Mouse (Mus musculus) C2C12 (cell line): ENCODE data around the gene Csrnp1. TPM values are rescaled to one million over a fixed set of nuclear protein-coding genes. Genes with fewer than 3 reads are reported as not detected.

ENCODE experiments used
- H3K27me3 ChIP-seq: one replicate; pipeline ENCODE4 v1.6.1; 2011; ENCODE audit not compliant: control insufficient read depth, insufficient read depth, insufficient read length
- H3K36me3 ChIP-seq: one replicate; pipeline ENCODE4 v1.6.1; 2011; ENCODE audit not compliant: control insufficient read depth, insufficient read depth
- H3K4me3 ChIP-seq: one replicate; pipeline ENCODE4 v1.5.1; 2011; ENCODE audit warnings: mild to moderate bottlenecking, control low read depth; ENCODE audit not compliant: poor library complexity, insufficient read depth, severe bottlenecking
- H3K79me2 ChIP-seq: one replicate; pipeline ENCODE4 v1.6.1; 2011; ENCODE audit not compliant: control insufficient read depth, insufficient read depth
- H3K79me3 ChIP-seq: one replicate; pipeline ENCODE4 v1.6.1; 2011; ENCODE audit warnings: low read depth, control low read depth
- H3ac ChIP-seq: one replicate; pipeline ENCODE3; 2011; ENCODE audit warnings: low read depth; ENCODE audit not compliant: control insufficient read depth, insufficient read length
- CEBPB ChIP-seq: IDR thresholded peaks from one replicate; pipeline ENCODE4 v1.6.1; 2011; ENCODE audit warnings: low read depth, mild to moderate bottlenecking, control low read depth, moderate library complexity
- CTCF ChIP-seq: IDR thresholded peaks from one replicate; pipeline ENCODE4 v1.5.1; 2011; ENCODE audit not compliant: control insufficient read depth, insufficient read depth, insufficient read length
- FOSL1 ChIP-seq: IDR thresholded peaks from one replicate; pipeline ENCODE4 v1.8.0; 2011; ENCODE audit warnings: mild to moderate bottlenecking, low read length; ENCODE audit not compliant: poor library complexity, insufficient read depth, severe bottlenecking
- MAX ChIP-seq: IDR thresholded peaks from one replicate; pipeline ENCODE4 v1.6.1; 2011; ENCODE audit warnings: mild to moderate bottlenecking, control low read depth
- MYOD1 ChIP-seq: IDR thresholded peaks from one replicate; pipeline ENCODE4 v1.6.1; 2011; ENCODE audit warnings: low read depth; ENCODE audit not compliant: control insufficient read depth, insufficient read length
- MYOG ChIP-seq: IDR thresholded peaks from one replicate; pipeline ENCODE4 v1.6.1; 2011; ENCODE audit not compliant: control insufficient read depth, insufficient read length; ENCODE audit errors: extremely low read depth
- USF1 ChIP-seq: IDR thresholded peaks from one replicate; pipeline ENCODE4 v1.6.1; 2011; ENCODE audit warnings: low read depth, mild to moderate bottlenecking, control low read depth, moderate library complexity
- polyA plus RNA-seq: library from polyadenylated mRNA; unstranded; fragments of >200 nt; fragmentation: generic; extraction: Trizol; gene quantifications from one replicate; pipeline ENCODE4 v1.2.1, GENCODE M21; 2012; ENCODE audit warnings: missing spikeins

Csrnp1 gene
- polyA plus RNA-seq, 1 experiment: 21.2 TPM

- Histone ChIP-seq H3K79me3 (no peaks in the 10 kb centered on the region), H3K36me3 (no peaks in the 10 kb centered on the region), H3K4me3 (no peak overlapping the region), H3K27me3 (no peaks in the 10 kb centered on the region), H3ac (no peak overlapping the region), H3K79me2 (no peaks in the 10 kb centered on the region)
- TF ChIP-seq MYOG (no peak), MAX (no peak), CTCF (no peak), FOSL1 (no peak), CEBPB (no peak), USF1 (no peak), MYOD1 (no peak)
Measured at GRCm38 (mm10) chr9:120000761-120001160, 16.3 kb upstream of the Csrnp1 start.

DNA sequence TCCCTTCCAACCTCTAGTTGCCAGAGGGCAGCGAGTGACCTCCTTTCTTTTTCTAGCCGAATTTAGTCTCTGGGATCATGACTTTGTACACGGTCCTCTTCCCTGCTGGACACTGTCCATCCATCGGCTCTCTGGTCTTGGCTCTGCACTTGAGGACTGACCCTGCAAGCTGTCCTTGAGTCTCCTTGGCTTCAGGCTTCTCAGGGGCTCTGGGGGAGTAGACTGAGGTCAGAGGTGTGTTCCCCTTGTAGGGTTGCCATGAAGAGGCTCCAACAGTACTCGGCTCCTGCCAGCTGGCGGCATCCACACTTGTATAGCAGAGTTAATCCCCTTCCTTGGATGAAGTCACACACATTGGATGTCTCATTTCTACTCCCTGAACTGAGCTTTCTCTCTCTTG, 15.2 kb upstream of the Csrnp1 start:
- Histone ChIP-seq H3K79me3 (no peaks in the 10 kb centered on the region), H3K79me2 (no peaks in the 10 kb centered on the region), H3ac (no peak overlapping the region), H3K27me3 (no peaks in the 10 kb centered on the region), H3K4me3 (no peak overlapping the region), H3K36me3 (no peaks in the 10 kb centered on the region)
- TF ChIP-seq MYOG (no peak), CEBPB (no peak), FOSL1 (no peak), MYOD1 (no peak), CTCF (no peak)

DNA sequence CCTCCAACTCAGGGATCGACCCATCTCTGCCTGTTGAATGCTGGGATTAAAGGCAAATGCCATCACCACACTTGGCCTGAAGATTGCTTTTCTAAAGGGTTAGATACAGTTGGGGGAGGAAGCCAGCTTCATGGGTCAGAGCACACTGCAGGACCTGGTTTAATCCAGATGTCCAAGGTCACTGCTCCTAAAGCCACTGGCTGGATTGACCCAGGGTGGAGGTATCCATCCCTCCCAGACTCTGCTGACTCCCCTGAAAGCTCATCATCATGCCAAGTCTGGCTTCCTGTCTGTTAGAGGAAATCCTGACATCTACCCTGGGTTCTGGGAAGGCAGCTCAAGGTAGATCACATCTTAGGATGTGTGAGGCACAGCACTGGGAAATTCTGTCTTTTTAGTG, 14.3 kb upstream of the Csrnp1 start:
- Histone ChIP-seq H3K36me3 (no peaks in the 10 kb centered on the region), H3K27me3 (no peaks in the 10 kb centered on the region), H3ac (no peak overlapping the region), H3K79me3 (no peaks in the 10 kb centered on the region), H3K4me3 (no peak overlapping the region), H3K79me2 (no peaks in the 10 kb centered on the region)
- TF ChIP-seq MAX (no peak), MYOD1 (no peak), CTCF (no peak), USF1 (no peak), CEBPB (no peak), FOSL1 (no peak), MYOG (no peak)

- Histone ChIP-seq H3ac (no peak overlapping the region), H3K4me3 (no peak overlapping the region), H3K79me2 (no peaks in the 10 kb centered on the region), H3K36me3 (no peaks in the 10 kb centered on the region), H3K79me3 (no peaks in the 10 kb centered on the region), H3K27me3 (no peaks in the 10 kb centered on the region)
- TF ChIP-seq MAX: no peak
- TF ChIP-seq MYOG: no peak
- TF ChIP-seq USF1: no peak
- no peak for TF ChIP-seq FOSL1
- no peak for TF ChIP-seq MYOD1
- TF ChIP-seq CEBPB: no peak
- no peak for TF ChIP-seq CTCF
Measured at GRCm38 (mm10) chr9:119996080-119996479, 11.6 kb upstream of the Csrnp1 start.

- Histone ChIP-seq H3ac (no peak overlapping the region), H3K27me3 (no peaks in the 10 kb centered on the region), H3K4me3 (no peak overlapping the region), H3K79me2 (no peaks in the 10 kb centered on the region), H3K36me3 (no peaks in the 10 kb centered on the region), H3K79me3 (no peaks in the 10 kb centered on the region)
- TF ChIP-seq MYOG (no peak), CTCF (no peak), MYOD1 (no peak), MAX (no peak), CEBPB (no peak), FOSL1 (no peak), USF1 (no peak)
Measured at GRCm38 (mm10) chr9:119994207-119994606, 9.7 kb upstream of the Csrnp1 start.

- Histone ChIP-seq H3K4me3 (no peak overlapping the region), H3K27me3 (no peaks in the 10 kb centered on the region), H3K79me2 (no peaks in the 10 kb centered on the region), H3K36me3 (no peaks in the 10 kb centered on the region), H3K79me3 (no peaks in the 10 kb centered on the region), H3ac (no peak overlapping the region)
- TF ChIP-seq MYOG (no peak), MAX (no peak), USF1 (no peak), CTCF (no peak), MYOD1 (no peak), FOSL1 (no peak), CEBPB (no peak)
Measured at GRCm38 (mm10) chr9:119993092-119993844, 8.8 kb upstream of the Csrnp1 start.
